Comparison of ENCODE assay signal across 8 mouse cellular contexts in the genomic region with DNA sequence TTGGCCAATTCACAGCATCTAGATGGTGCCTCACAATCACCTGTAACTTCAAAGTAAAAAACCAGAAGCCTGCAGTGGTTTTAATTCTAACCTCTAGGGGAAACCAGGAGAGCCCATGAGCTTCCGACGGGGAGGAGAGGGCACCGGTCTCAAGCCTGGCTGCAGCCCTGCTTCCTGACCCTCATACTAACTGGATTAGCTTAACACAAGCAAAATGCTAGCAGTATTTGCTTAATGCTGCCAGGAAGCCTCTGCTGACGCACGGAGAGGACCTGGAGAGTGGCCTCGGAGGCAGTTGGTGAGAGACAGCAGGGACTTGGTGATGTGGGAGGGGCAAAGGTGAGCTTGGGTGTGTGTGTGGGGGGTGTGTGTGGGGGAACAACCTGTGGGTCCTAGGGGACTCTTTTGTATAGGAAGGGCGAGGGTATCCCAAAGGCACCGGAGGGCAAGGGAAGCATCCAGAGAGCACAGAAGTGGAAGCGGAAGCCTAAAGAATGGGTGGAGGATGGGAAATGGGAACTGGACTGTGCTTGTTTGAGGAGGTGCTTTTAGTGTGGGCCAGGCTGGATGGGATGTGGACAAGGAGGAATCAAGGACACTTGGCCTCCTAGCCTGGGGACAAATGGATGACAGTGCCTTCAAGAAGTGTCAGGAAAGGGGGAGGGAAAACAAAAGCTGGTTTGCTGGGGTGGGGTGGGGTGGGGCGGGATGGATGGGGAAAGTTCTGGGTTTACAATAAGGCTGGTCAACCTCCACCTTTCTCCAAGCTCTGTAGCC. TPM values are rescaled to one million over a fixed set of nuclear protein-coding genes. Genes with fewer than 3 reads are reported as not detected.
DNase-seq lines count a peak whose midpoint lies in the region; ATAC-seq lines count a peak whose summit lies in the region.

A gene (plus strand): TSS at position 141 of the 777 bp plus-strand sequence.

- peaks cover 4% of the 10 kb centered on the region; the same call in 1 of the 2 replicates for H3K4me1 ChIP-seq in limb, embryonic 15.5 days
- peaks cover 10% of the 10 kb centered on the region; the same call in 1 of the 2 replicates for H3K4me1 ChIP-seq in stomach, embryonic 16.5 days (ENCODE audit: control insufficient read depth, insufficient read depth, low read length)

- no peak within 1 kb of the TSS for H3K4me3 ChIP-seq in limb, embryonic 15.5 days
- H3K4me3 ChIP-seq in stomach, embryonic 16.5 days (replicated peaks; ENCODE audit: low read length): no peak within 1 kb of the TSS

- H3K9me3 ChIP-seq in limb, embryonic 15.5 days: no peaks in the 10 kb centered on the region
- H3K9me3 ChIP-seq in stomach, embryonic 16.5 days (replicated peaks; ENCODE audit: control insufficient read depth, low read length): no peaks in the 10 kb centered on the region

- H3K27me3 ChIP-seq in limb, embryonic 15.5 days: no peaks in the 10 kb centered on the region
- no peaks in the 10 kb centered on the region for H3K27me3 ChIP-seq in stomach, embryonic 16.5 days (ENCODE audit: control insufficient read depth, insufficient read depth, low read length)

- no peak within 1 kb of the TSS for H3K9ac ChIP-seq in limb, embryonic 15.5 days
- H3K9ac ChIP-seq in stomach, embryonic 16.5 days (ENCODE audit: low read length): peak within 1 kb of the TSS; percentile 22; the same call in 1 of the 2 replicates

- DNase-seq in left cerebral cortex, adult 18-20 months (ENCODE audit: low spot score in 2 of 2): no peak
- no peak for DNase-seq in left cerebral cortex, adult 11 months (ENCODE audit: low spot score)
- no peak for DNase-seq in adrenal gland, adult 8-10 months
- DNase-seq in gonadal fat pad, adult 2 months (ENCODE audit: low read depth): no peak
- DNase-seq in thymus, adult 18-20 months: no peak
- no peak for DNase-seq in cerebellum, adult 9-10 months

- H3K27ac ChIP-seq in limb, embryonic 15.5 days: no peak within 1 kb of the TSS
- H3K27ac ChIP-seq in stomach, embryonic 16.5 days (ENCODE audit: low read length): no peak within 1 kb of the TSS

- no peaks in the 10 kb centered on the region for H3K36me3 ChIP-seq in limb, embryonic 15.5 days
- no peaks in the 10 kb centered on the region for H3K36me3 ChIP-seq in stomach, embryonic 16.5 days (ENCODE audit: control insufficient read depth, insufficient read depth, low read length)

- H3K4me2 ChIP-seq in limb, embryonic 15.5 days: no peak within 1 kb of the TSS
- no peak within 1 kb of the TSS; the same call in 1 of the 2 replicates for H3K4me2 ChIP-seq in stomach, embryonic 16.5 days (ENCODE audit: low read depth, low read length)

- WGBS in limb, embryonic 15.5 days: 61% methylated on average over 10 of the region's 10 CpGs
- WGBS in stomach, embryonic 16.5 days: 53% methylated on average over 10 of the region's 10 CpGs

- no peak for ATAC-seq in limb, embryonic 15.5 days (ENCODE audit: insufficient number of reproducible peaks, low FRiP score, low TSS enrichment, low read depth)
- no peak for ATAC-seq in stomach, embryonic 16.5 days (ENCODE audit: insufficient read depth, low FRiP score)

RNA-seq across cellular contexts. Expression of the gene that starts here (rescaled TPM):
- total RNA-seq in left cerebral cortex, adult 18-20 months (2021): 10 to 100 TPM; 37.8 to 38.3 TPM
- 10 to 100 TPM; 14.3 to 19.5 (median 15.7) TPM for total RNA-seq in adrenal gland, adult 8-10 months (2022)
- 75.1 and 82.0 TPM in 2 replicates for polyA plus RNA-seq in gonadal fat pad, adult 2 months (2012; rRNA removed)
- polyA plus RNA-seq in limb, embryonic 15.5 days (2015; fragmentation: Nextera tagmentation; extraction: Ambion mirVana): 55.2 and 61.1 TPM in 2 replicates
- polyA plus RNA-seq in stomach, embryonic 16.5 days (2015; fragmentation: Nextera tagmentation; extraction: Ambion mirVana): 56.0 and 64.9 TPM in 2 replicates
